Mouse (Mus musculus): Measurements from ENCODE around the gene Dct.

Gene Dct

DNA sequence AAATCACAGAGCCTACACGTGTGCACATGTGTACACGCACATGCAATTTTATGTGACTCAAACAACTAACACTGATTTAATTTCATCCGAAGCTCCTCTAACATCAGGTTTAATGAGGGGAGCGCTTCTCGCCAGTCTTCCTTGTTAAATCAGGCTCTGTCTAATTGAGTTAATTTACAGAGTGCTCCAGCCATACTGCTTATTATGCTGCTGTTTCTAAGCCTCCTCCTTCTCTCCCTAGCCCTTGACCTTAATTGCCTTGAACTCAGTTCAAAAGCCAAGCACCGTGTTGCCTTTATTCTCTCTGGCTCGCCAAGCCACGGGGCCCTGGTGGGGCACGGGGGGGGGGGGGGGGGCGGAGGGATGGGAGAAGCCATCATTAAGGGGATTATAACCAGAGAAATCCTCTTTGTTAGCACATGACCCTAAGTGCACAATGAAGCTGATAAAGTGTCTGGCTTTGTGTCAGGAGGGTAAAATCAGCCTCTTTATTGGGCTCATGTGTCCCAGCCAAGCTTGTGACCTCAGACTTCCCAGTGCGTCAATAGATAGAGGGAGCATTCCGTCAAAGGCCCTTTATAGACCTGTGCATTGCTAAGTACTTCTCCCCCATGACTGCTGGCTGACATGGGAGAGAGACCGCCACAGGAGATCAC is at the start of gene Dct:
TSS of gene Dct (minus strand) at position 270 of the 656 bp plus-strand sequence.
- no peak for DNase-seq

- no peak for DNase-seq
Observed at GRCm38 (mm10) chr14:118101227-118101990, 49.4 kb upstream of the Dct start.

GRCm38 (mm10) chr14:118098265-118098664 is 46.2 kb upstream of the Dct start:
- DNase-seq, result no peak

GRCm38 (mm10) chr14:118089806-118090392 is 37.9 kb upstream of the Dct start:
- no peak for DNase-seq

- DNase-seq, result peak; percentile 90 to 93
Observed at GRCm38 (mm10) chr14:118089215-118089805, 37.3 kb upstream of the Dct start.

DNA sequence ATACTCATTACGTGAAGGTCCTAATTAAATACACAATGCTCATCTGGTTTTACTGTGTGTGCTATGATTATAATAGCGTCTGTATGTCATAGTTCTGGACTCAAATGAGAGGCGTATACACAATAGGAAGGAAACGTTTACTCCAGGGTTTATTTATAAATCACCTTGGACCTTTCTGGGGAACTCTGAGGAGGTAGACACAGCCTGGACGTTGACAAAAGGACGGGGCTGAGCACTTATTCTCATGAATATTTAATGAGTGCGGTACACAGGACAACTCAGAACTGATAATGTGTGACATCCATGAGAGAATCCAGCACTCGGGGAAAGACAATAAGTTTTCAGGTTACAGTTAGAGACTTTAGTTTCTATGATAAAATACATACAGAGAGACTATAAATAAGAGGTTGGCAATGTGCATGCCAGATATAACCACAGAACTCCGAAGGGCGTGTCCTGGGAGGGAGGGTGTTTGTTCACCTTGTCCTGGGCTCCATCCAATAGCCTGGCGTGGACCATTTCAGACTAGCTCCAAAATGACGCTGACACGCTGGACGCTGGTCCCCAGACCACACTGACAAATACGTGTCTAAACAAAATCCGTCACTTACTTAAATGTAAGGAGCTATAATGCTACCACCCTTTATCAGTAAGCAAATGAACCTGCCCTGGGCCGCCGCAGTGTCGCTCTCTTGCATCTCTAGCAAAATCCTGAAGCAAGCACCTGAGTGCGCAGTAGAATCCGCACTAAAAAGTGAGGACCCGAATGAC is 36.6 kb upstream of the Dct start:
- DNase-seq, result peak; percentile 1 to 4

DNA sequence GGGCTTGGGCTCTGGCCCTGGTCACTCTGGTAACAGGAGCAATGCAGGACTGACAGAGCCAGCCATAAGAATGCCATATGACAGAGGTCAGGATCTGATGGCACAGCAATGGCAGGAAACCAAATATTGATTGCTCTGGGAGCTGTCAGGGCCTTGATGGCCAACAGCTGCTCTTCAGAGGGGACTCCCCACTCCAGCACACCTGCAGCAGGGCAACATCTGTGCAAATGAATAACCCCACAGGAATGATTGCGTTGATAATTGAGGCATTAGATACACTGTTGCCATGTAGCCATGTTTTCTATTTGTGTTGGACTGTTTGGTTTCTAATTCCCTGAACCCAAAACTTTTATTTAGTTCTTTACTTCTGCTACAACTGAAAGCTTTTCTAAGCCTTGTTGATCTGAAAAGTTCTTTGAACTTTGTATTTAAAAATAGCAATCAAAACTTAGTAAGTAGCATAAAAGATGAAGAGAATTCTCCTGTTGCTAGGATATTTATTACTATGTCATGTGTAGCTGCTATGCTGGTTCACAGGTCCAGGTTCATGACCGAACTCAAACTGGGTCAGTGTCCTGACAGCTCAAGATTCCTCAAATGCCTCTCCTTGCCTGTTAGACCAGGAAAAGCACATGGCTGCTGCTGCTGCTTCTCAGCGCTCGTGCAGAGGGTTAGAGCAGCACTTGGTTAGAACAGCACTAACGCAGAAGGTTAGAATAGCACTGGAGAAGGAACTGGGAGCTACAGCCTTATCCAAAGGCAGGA is 34.4 kb upstream of the Dct start:
- no peak for DNase-seq

- DNase-seq, result no peak
Observed at GRCm38 (mm10) chr14:118083851-118084250, 31.8 kb upstream of the Dct start.

DNA sequence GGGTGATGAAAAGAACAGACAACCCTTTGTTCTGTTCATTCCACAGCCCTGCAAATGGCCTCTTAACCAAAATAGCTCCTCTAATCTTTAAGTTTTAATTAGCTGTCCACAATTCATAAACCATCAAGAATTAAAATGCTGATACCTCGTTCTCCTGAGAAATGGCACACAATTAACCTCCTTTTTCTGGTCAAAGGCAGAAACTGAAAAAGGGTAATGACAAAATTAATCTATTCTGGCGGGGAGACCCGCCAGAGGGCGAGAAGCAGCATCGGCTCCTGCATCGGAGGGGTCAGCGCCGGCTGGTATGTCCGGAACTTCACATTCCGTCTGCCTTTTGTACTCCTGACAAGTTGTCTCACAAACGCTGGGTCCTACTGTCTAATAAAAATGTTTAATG is 28.6 kb upstream of the Dct start:
- DNase-seq, result no peak

DNA sequence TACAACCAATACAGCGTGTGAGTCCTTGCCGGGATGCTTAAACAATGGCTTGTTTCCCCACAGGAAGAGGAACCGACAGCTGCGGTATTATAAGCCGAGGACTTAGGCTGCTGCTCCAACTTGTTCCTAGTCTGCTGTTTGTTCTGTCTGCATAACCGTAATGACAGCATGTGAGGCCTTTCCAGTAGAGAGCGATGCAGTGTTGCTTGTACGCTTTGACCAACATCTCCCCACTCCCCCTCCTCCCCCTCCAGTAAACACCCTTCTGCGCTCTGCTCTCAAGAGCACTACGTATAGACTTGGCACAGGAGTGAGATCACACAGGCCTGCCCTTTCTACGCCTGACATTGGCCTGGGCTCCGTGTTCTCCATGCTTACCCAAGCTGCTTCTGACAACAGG is 18.1 kb upstream of the Dct start:
- DNase-seq, result no peak

GRCm38 (mm10) chr14:118069439-118070079 is 17.5 kb upstream of the Dct start:
- DNase-seq, result no peak

GRCm38 (mm10) chr14:118061766-118062432 is 9.9 kb upstream of the Dct start:
- no peak for DNase-seq

DNA sequence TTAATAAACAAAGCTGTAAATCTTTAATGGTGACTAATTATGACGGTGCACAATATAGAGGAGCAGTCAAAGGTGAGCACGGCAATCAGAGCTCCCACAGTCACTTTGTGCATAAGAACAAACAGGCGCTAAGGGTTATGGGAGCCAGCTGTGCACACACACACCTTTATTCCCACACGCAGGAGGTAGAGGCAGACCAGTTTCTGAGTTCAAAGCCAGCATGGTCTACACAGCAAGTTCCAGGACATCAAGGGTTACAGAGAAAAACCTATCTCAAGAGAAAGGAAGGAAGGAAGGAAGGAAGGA is 6.5 kb upstream of the Dct start:
- DNase-seq, result no peak

DNA sequence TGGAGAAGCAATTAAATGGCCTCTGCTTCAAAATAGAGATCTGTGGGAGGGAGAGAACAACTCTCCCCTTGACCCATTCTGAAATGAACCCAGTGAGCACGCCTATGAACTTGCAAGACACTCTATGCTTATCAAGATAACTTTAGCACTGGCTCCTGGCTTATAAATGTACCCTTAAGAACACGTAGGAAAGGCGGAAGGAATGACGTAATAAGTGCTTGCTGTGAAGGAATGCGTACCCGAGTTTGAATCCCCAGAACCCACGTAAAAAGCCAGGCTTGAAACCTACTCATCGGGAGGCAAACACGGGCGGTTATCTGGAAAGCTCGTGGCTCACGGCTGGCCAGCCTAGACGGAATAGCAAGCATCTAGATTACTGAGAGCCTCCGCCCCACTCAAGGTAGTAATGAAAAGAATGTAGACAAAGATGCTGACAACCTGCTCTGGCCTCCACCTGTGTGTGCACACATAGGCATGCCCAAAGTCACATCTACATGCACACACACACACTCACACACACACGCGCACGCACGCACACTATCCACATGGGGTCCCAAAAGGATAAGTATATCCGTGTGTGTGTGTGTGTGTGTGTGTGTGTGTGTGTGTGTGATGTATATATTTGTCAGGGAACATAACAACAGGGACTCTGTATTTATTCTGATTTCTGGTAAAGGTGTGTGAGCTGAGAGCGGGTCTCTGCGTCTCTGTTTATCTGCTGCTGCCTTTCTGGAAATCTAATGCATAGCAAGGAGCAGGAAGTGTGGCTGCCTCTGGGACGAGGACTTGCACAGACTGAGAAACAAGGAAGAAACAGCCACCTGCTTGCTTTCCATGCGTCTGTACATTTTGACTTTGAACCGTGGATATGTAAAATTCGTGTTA is 5.9 kb upstream of the Dct start:
- no peak for DNase-seq

DNA sequence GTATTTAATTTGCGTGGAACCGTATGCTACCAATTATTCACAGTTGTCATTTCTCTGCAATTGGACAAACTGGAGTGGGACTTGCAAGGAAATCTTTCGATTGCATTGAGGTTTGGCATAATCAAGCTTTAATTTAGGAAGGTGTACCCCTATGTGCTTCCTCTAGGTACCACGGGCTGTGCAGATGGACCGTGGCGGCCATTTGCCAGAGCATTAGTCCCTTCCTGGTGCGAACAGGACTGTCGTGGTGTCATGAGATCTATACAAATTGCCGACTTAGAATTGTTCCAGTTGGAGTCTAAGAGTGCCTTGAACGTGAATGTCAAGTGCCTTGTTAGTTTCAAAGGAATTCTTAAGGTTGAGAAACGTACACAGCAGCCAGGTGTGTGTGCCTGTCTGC is 726 bp upstream of the Dct start:
- no peak for DNase-seq

GRCm38 (mm10) chr14:118051396-118051795 is 648 bp downstream of the Dct start:
- no peak for DNase-seq

DNA sequence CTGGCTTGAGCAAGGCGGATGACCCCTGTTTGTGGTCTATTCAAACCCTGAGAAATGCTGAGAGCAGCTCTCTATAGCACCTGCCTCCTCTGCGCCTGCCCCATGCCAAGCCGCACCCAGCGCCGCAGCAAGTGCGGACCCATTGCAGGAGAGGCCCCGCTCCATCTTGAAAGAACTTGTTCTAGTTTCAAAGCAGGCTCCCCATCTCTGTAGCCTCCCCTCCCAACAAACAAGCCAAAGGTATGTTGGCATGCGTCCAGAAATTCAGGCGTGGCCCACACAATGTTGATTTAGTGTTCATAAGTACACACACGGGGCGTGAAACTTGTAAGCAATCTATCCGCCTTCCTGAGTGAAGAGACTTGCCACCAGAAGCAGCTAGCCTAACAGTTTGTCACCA is 1.1 kb downstream of the Dct start:
- no peak for DNase-seq

DNA sequence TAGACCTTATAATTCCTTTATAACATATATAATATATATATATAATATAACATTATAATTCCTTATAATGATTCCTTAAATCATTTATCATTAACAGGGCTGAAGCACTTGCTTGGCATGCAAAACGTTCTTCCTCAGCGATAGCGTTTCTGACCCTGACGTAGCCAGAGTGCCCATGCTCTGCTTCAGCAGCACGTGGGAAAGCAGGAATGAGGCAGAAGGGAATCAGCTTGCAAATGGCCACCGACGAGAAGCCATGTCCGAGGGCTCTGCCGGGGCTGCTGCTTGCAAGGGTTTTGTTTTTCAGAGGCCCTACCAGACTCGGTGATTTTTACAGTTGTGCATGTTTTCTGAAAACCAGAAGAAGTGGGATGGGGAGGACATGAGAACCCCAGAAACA is 1.6 kb downstream of the Dct start:
- no peak for DNase-seq

DNA sequence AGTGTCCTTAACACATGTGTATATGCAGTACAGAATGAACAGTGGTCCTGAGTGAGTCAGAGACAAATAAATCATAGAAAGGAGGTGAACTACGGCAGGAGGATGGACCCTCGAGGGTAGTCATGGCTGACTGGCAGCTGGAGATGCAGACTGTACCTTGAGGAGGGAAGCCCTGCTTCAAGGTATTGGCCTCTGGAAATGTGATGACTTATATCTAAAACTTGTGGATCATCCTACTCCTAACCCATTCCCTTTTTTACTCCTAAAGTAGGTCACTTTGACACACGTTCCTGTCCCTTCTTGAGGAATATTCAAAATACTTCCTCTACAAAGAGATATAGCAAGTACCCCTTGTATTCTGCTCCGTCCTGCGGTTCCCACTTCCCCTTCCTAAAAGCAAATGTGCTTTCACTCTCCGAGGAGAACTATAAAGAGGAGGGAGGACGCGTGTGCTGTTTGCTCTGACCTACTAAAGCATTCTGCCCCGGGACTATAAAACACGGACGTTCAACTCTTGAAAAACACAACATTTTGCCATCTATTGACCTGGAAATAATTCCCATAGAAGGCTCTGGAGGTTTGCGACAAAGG is 2.3 kb downstream of the Dct start:
- DNase-seq, result no peak

GRCm38 (mm10) chr14:118042963-118043362 is 9.1 kb downstream of the Dct start:
- DNase-seq, result no peak

Data from B cell, adult 2 months (primary cell).